Mouse (Mus musculus) left cerebral cortex, adult 11 months (tissue): ENCODE results near the gene Ablim1.

Experiments
- DNase-seq: peaks from one replicate; pipeline ENCODE4 v3.0.0; 2022; ENCODE audit warnings: low spot score

Gene Ablim1

GRCm38 (mm10) chr19:57062746-57063145 is 252.0 kb downstream of the Ablim1 start:
- no peak for DNase-seq

- no peak for DNase-seq
Measured at GRCm38 (mm10) chr19:57059018-57059580, 255.6 kb downstream of the Ablim1 start.

GRCm38 (mm10) chr19:57057568-57057967 is 257.2 kb downstream of the Ablim1 start:
- no peak for DNase-seq

DNA sequence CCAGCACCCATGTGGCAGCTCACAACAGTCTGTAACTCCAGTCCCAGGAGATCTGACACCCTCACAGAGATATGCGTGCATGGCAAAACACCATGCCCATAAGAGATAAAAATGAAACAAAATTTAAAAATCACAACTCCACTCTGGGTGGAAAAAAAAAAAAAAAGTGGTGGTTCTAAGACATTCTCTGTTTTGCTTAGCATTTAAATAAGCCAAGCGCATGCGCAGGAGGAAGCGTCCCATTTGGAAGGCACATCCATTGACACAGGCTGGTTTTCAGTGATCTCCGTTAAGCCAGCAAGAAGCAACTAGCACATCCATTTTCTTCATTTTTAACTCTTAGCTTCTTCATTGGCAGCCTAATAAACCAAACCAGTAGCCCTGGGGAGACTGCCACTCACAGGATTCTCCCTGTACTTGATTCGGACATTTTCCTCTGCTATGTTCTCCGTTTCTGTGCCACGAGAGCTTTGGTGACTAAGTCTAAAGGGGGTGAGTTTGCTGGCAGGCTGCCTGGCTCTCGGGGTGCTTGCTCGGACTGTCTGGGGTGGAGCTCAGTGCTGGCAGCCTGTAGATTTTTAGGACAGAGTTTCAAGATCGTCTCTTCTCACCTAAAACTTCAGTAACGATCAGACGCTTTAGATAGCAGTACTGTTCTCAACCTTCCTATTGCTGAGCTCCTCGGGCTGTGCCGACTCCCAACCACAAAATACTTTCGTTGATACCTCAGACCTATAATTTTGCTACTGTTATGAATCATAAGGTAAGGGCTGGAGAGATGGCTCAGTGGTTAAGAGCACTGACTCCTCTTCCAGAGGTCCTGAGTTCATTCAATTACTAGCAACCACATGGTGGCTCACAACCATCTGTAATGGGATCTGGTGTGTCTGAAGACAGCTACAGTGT is 259.3 kb downstream of the Ablim1 start:
- no peak for DNase-seq

DNA sequence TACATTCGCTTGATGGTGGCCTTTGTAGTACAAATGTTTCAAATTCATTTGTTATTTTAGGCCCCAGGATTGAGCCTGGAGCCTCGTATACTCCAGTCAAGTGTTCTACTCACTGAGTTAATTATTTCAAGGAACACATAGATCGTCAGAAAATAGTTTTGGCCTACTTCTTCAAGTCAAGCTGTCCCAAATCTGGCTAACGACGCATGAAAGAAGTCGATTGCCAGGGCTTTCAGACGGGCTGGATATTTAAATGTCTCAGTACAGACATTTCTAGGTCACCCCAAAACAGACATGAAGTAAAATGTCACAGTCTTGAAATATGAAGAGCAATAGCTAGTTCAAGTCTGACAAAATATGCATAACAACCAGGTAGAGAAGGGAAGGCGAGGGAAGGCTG is 261.8 kb downstream of the Ablim1 start:
- DNase-seq: no peak

DNA sequence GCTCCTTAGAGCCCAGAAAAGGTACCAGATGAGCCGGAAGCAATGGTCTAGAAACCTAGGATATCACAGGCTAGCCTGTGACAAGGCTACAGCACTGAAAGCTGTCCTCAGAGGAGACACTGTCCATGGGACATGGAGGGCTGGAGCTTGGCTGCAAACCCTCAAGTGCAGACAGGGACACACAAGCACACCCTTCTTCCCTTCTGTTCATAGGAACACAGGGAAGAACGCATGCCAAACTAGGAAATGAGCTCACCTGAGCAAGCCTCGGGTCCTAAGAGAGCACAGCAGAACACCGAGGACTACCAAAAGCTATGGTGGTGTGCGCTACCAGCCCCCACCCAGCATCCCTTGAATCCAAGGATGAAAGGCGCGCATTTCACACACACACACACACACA is 262.7 kb downstream of the Ablim1 start:
- DNase-seq: no peak

DNA sequence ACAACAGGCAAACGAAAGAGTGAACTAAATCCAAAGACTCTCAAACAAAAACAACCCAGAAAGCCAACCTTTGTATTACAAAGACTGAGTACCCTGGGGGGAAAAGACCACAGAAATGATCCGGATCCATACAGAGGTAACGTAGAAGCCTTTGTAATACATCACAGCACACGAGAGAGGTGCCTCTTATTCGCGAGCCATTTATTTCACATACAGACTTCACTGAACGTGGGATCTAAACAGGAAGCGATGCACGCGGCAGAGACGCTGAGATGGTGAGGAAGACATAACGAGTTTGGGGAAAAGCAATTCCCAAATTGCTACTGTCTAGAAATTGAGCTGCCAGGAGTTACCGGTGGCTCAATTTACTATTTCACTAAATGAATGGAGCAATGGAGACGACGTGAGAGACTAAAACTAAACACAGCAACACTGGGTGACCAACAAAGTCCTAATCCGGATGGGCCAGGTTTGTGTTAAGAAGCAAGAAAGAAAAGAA is 265.1 kb downstream of the Ablim1 start:
- DNase-seq: no peak

DNA sequence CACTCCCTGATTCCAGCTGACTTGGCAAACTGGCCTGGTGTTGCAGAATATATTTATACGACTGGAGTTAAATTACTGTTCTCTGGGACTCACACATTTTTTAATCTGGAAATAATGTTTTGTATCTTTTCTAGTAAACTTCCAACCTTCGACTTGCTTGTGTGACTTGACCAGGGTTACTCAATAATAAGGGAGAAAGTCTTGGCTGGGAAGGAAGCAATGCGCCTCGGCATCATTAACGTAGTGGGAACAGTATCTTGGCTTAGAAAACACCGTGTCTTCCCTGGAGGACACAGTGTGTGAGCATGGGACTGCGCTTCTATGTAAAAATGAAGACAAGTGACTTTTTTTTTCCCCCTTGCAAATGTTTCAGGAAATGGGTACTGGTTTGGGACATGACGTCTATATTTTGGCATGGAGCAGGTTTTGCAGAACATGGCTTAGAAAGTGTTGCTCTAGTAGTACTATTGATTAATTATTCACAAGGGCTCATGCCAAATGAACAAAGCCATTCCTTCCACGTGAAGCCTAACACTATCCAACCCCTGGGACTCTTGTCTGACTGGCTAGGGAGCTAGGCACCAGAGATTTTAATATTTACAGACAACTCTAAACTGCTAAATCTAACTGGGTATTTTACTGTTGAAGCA is 266.9 kb downstream of the Ablim1 start:
- DNase-seq: no peak

DNA sequence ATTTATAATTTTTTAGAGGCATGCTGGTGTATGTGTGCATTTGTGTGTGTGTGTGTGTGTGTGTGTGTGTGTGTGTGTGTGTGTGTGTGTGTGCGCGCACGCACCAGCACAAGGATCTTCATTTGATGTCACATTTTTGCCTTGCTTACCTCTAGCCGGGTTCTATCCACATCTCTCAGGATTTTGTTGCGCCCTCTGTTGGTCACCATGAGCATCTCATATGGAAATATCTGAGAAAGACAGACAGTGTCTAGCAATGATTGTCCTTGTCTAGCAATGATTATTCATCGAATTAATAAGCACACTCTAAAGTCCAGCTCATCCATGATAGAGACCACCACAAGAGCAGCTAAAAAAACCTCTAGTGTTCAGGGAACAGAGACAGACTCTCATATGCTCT is 275.5 kb downstream of the Ablim1 start:
- no peak for DNase-seq

GRCm38 (mm10) chr19:57036860-57037259 is 277.9 kb downstream of the Ablim1 start:
- DNase-seq: no peak

- peak; percentile 30 for DNase-seq
Measured at GRCm38 (mm10) chr19:57031582-57031981, 283.1 kb downstream of the Ablim1 start.

DNA sequence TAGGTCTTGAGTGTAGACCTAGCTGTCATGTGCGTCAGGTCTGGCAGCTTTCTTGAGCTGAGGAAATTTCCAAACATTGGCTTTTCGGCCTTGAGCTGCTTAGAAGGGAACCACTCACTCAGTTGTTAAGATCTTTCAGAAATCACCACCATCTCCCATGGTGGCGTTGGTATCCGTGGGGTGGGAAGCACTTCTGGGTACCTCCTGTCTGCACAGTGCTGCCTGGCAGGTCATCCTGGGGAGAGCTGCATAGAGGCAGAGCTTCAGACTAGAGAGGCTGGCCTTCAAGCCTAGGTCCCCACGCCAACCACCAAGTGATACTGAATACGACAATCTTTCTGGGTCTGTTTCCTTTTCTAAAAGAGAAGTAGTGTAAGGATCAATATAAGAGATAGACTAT is 285.3 kb downstream of the Ablim1 start:
- DNase-seq: no peak

- no peak for DNase-seq
Measured at GRCm38 (mm10) chr19:57028327-57029179, 286.2 kb downstream of the Ablim1 start.

DNA sequence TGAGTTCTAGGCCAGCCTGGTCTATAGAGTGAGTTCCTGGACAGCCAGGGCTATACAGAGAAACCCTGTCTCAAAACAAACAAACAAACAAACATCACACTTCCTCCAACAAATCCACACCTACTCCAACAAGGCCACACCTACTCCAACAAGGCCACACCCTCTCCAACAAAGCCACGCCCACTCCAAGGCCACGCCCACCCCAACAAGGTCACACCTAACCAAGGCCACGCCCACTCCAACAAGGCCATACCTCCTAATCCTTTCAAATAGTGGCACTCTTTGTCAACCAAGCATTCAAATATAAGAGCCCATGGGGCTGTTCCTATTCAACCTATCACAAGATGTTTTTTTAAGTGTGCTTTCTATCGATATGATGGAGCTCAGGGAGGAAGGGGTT is 288.2 kb downstream of the Ablim1 start:
- DNase-seq: no peak

DNA sequence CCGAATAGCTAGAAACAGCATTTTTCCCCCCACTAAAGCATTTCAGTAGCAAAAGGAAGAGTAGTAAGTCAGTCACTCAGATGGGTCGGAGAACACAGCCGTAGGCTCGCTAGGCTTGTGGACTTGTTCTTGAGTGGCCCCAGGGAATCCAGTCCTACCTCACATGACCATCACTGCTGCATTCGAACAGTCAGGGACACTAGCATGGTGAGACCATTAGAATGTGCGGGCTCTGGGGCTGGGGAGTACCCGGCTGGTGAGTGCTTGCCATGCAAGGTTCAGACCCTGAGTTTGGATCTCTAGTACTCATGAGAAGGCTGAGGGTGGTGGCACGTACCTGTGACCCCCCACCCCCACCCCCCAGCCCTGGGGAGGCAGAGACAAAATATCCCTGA is 296.9 kb downstream of the Ablim1 start:
- no peak for DNase-seq

- DNase-seq: no peak
Measured at GRCm38 (mm10) chr19:57016995-57017784, 297.5 kb downstream of the Ablim1 start.

DNA sequence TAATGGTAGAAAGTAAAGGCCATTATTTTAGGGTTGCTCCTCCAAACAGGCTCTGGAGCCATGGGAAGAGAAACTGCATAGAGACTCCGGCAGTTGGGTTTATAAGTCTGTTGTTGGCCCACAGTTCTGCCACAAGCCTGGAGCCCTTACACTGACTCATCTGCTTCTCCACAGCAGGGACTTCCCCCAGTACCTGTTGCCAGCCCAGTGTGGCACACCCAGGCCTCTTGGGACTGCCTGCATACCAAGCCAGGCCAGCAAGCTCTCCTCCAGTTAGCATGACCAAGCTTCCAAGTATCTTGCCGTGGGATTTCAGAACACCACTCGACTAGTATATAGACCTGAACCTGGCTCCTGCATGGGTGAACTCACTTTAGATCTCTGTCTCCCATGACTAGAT is 299.9 kb downstream of the Ablim1 start:
- DNase-seq: no peak

- DNase-seq: no peak
Measured at GRCm38 (mm10) chr19:57013271-57013677, 301.4 kb downstream of the Ablim1 start.

DNA sequence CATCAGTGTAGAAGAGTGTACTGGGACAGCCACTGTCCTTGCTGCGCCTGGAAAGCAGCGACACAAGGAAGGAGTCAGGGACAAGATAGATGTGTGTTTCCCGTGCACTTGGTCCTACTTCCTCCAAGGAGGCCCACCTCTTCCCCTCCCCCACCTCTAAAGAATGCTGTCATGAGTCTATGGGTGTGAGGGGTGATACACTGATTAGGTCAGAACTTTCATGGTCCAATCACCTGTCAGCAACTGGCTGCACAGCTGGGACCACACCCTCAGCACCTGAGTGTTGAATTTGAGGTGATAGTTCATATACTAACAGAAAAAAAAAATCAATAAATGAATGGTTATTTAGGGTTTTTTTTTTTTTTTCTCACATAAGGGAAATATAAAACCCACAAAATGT is 302.7 kb downstream of the Ablim1 start:
- no peak for DNase-seq

- no peak for DNase-seq
Measured at GRCm38 (mm10) chr19:57010064-57010463, 304.7 kb downstream of the Ablim1 start.

GRCm38 (mm10) chr19:57009653-57010052 is 305.1 kb downstream of the Ablim1 start:
- no peak for DNase-seq
